Mouse (Mus musculus) lung, postnatal 14 days (tissue): Measurements from ENCODE around the gene Wfdc3.
"Not testable (repeated sequence)": the region's sequence is repeated elsewhere in the genome, so short reads cannot be mapped to it uniquely, and the experiment has no call there.

ENCODE experiments used
- DNase-seq: peaks from one replicate; pipeline ENCODE4 v3.0.0; 2021

The Wfdc3 gene

DNA sequence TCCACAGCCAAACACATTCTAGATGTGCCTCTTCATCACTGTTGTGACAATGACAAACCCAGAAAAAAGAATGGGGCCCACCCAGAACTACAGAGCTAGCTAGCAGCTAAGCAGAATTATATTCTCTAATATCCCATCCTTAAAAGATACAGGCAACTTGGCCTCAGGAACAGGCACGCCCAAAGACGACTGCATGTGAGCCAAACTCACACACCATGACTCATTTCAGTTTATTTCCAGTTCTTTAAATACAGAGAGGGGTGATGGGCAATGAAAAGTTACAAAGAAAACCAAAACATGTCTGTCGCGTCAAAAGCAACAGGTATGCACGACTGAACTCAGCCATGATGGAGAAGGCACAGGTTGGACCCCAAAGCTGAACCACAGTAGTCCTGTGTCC is 10.3 kb downstream of the Wfdc3 start:
- DNase-seq: no peak

GRCm38 (mm10) chr2:164734839-164735238 is 10.9 kb downstream of the Wfdc3 start:
- no peak for DNase-seq

GRCm38 (mm10) chr2:164733259-164733658 is 12.5 kb downstream of the Wfdc3 start:
- DNase-seq: no peak

GRCm38 (mm10) chr2:164731719-164732118 is 14.0 kb downstream of the Wfdc3 start:
- DNase-seq: no peak

DNA sequence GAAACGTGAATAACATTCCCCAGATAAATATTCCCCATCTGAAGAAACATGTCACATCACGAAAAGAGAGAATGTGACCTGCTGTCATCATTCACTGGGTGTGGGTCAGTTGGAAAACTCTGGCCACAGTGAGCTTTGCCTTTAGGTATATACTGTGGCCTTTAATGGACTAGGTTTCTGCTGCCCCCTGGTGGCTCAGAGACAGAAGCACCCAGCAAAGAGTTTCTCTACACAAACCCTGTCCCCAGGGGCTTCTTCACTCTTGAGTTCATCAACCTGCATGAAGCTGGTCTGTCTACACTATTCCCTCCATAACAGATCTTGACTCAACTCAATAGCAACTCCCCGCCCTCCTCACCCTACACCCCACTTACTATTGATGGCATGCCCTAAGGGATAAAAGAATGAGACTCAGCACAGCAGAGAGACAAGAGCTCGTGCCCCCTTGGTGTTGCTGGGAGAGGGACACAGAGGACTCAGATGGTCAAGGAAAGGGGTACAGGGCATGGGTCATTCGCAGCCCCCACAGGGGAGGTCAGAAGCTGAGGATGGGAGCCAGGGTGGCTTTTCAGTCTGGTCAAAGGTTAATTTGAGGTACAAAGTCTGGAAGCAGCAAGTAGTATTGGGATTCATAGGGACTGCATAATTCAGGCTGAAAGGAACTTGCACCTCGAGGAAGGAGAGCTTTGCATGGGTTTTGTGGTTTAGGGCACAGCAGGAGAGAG is 19.7 kb downstream of the Wfdc3 start:
- DNase-seq: peak; percentile 81

GRCm38 (mm10) chr2:164723276-164723675 is 22.5 kb downstream of the Wfdc3 start:
- DNase-seq: no peak

GRCm38 (mm10) chr2:164716194-164716786 is 29.4 kb downstream of the Wfdc3 start:
- not testable (repeated sequence) for DNase-seq

GRCm38 (mm10) chr2:164715005-164715404 is 30.7 kb downstream of the Wfdc3 start, which contains the start of gene Spint5:
Gene Spint5, plus strand, starts transcription at chr2:164715305.
- DNase-seq: no peak

- DNase-seq: no peak
Observed at GRCm38 (mm10) chr2:164705991-164706390, 39.7 kb downstream of the Wfdc3 start.

GRCm38 (mm10) chr2:164705328-164705727 is 40.4 kb downstream of the Wfdc3 start:
- DNase-seq: no peak

- DNase-seq: no peak
Observed at GRCm38 (mm10) chr2:164704235-164704634, 41.5 kb downstream of the Wfdc3 start.

DNA sequence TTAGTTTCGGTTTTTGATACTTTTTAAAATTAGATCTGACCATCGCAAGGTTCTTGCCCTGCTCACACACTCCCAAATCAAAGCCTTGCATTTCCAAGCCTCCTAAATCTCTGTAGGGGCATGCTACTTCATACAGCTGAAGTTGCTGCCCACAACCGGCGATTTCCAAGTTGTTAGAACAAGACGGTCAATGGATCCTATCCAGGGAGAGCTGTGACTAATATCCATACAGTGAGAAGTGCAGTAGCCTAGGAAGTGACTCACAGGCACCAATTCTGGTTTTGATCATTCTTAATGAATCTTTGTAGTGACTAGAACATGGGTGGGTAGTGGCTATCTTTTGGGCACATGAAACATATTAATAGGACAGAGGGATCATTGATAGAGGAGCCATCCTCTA is 44.0 kb downstream of the Wfdc3 start:
- no peak for DNase-seq

- no peak for DNase-seq
Observed at GRCm38 (mm10) chr2:164700959-164701358, 44.8 kb downstream of the Wfdc3 start.

DNA sequence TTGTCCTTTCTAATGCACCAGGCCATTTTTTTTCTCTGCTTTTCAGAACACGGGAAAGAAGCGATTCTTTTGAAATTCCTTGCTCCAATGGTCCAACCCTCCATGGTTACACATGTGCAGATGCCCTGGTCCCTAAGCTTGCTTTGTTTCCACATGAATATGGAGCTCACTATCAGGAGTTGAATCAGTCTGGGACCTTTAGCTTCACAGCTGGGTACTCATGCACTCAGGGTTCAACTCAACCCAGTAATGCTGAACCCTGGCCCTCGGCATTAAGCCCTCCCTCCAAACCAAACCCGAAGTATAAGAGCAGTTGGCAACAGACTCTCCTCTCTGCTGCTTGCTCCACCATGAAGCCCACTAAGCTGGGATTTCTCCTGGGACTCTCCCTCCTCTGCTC is 47.5 kb downstream of the Wfdc3 start, which contains the start of gene Spint4:
Gene Spint4 (plus strand): TSS at position 301 of the 400 bp plus-strand sequence.
- DNase-seq: no peak

DNA sequence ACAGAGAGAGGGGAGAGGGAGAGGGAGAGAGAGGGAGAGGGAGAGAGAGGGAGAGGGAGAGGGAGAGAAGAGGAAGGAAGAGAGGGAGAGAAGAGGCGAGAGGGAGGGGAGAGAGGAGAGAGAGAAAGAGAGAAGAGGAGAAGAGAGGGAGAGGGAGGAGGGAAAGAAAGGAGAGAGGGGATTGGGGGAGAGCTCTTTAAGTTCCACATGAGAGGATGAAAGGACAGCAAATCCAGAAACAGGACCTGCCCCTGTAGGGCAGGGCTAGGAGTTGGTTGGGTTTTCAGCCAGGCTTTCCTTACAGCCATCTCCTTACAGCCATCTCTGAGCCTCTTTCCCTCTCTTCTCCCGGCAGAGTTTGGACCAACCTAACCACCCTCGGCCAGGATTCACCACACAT is 60.9 kb downstream of the Wfdc3 start, which contains the start of gene Wfdc13:
Gene Wfdc13 (plus strand): TSS at position 301 of the 400 bp plus-strand sequence.
- no peak for DNase-seq
